Mouse (Mus musculus) kidney, postnatal 0 days (tissue): ENCODE results near the gene Fzd5. TPM values are rescaled to one million over a fixed set of nuclear protein-coding genes. Genes with fewer than 3 reads are reported as not detected.
A peak's percentile ranks its signal among the peaks of the same experiment; 100 is the strongest.

Source experiments
- ATAC-seq: fragments of 200-750 bp; cut with Nextera tagmentation; replicated peaks from 2 replicates; pipeline ENCODE4 v1.8.0; 2017; ENCODE audit warnings: low read depth, moderate number of reproducible peaks, moderate TSS enrichment, moderate library complexity; ENCODE audit not compliant: low FRiP score
- DNase-seq: peaks from one replicate; pipeline ENCODE4 v3.0.0-alpha.2; 2016; ENCODE audit warnings: low spot score
- H3K27ac ChIP-seq: fragments of 300-500 bp; sonication (generic); 2 replicates; pipeline ENCODE4 v1.5.1; 2014; ENCODE audit warnings: mild to moderate bottlenecking
- H3K27me3 ChIP-seq: fragments of 300-500 bp; sonication (generic); 2 replicates; pipeline ENCODE4 v1.6.1; 2014; ENCODE audit warnings: low read length, mixed read lengths; ENCODE audit not compliant: insufficient read depth
- H3K36me3 ChIP-seq: fragments of 300-500 bp; sonication (generic); 2 replicates; pipeline ENCODE4 v1.6.1; 2014; ENCODE audit warnings: low read length, mixed read lengths; ENCODE audit not compliant: insufficient read depth
- H3K4me1 ChIP-seq: fragments of 300-500 bp; sonication (generic); replicated peaks from 2 replicates; pipeline ENCODE4 v1.6.1; 2014; ENCODE audit warnings: antibody characterized with exemption, low read length, mixed read lengths; ENCODE audit not compliant: insufficient read depth
- H3K4me2 ChIP-seq: fragments of 300-500 bp; sonication (generic); 2 replicates; pipeline ENCODE4 v1.6.1; 2014; ENCODE audit warnings: mild to moderate bottlenecking, low read length, moderate library complexity, mixed read lengths
- H3K4me3 ChIP-seq: fragments of 300-500 bp; sonication (generic); replicated peaks from 2 replicates; pipeline ENCODE4 v1.5.1; 2014; ENCODE audit warnings: low read depth, low read length
- H3K9ac ChIP-seq: fragments of 300-500 bp; sonication (generic); 2 replicates; pipeline ENCODE4 v1.6.1; 2014; ENCODE audit warnings: low read depth, low read length
- H3K9me3 ChIP-seq: fragments of 300-500 bp; sonication (generic); replicated peaks from 2 replicates; pipeline ENCODE4 v1.6.1; 2016; ENCODE audit warnings: low read length, inconsistent platforms, mixed read lengths
- CTCF ChIP-seq: IDR thresholded peaks from 2 replicates; pipeline ENCODE4 v1.5.1; 2016; ENCODE audit warnings: antibody characterized with exemption, low read depth, mild to moderate bottlenecking, moderate library complexity
- WGBS: fragments of 180-500 bp; shearing (Covaris S2); extraction: QIAGEN DNeasy Blood & Tissue Kit; methylation state at CpG from one replicate; pipeline ENCODE4 v1.1.7; 2014; 5-methylcytosine and 5-hydroxymethylcytosine counted together
- polyA plus RNA-seq: library from polyadenylated mRNA; unstranded; fragments of >200 nt; fragmentation: Nextera tagmentation; extraction: Ambion mirVana; gene quantifications from 2 replicates; pipeline ENCODE4 v1.2.1, GENCODE M21; 2015

The Fzd5 gene
- polyA plus RNA-seq, 1 experiment from 2014 or later, result 2.5 TPM

DNA sequence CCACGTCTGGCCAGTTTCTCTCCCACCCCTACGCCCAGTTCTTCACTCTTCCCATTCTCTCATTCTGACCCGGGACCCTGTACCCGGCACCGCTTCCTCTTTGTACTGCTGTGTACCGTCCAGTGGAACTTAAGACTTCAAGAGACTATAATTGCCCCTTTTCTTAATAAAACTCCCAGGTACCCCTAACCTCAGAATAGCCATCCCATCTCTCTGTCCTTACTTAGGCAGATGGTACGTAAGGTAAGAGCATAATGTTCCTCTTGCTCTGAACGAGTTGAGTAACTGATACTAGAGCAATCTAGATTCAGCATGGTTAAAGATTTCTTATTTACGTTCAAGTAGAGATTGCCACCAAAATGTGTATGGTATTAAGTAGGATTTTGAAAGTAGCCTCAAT is 46.0 kb downstream of the Fzd5 start:
- Histone ChIP-seq H3K36me3 (no peaks in the 10 kb centered on the region), H3K9ac (peak overlapping the region; percentile 91), H3K4me2 (peak overlapping the region; percentile 93), H3K4me1 (peaks cover 8% of the 10 kb centered on the region; the same call in 1 of the 2 replicates), H3K4me3 (peak overlapping the region; percentile 79), H3K27ac (peak overlapping the region; percentile 84), H3K9me3 (no peaks in the 10 kb centered on the region), H3K27me3 (no peaks in the 10 kb centered on the region)
- peak; percentile 45 for DNase-seq
- ATAC-seq, result no peak
- TF ChIP-seq CTCF, result no peak
- 3% methylated on average over 9 of the region's 9 CpGs for WGBS

DNA sequence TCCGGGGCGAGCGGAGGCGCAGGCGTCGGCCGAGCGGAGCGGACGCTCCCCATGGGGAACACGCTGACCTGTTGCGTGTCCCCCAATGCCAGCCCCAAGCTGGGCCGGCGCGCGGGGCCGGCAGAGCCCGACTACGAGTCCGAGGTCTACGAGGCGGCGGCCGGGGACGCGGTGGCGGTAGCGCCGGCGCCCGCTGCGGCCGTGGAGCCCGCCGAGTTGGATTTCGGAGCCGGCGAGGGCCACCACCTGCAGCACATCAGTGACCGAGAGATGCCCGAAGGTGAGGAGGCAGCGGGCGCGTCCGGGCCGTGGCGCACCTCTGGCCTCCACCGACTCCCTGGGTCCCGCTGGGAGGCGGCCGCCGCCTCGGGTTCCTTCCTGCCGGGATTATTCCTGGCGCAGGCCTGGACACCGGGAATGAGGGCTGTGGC is 46.4 kb downstream of the Fzd5 start:
- DNase-seq, result peak; percentile 10
- H3K27me3 ChIP-seq, result no peaks in the 10 kb centered on the region
- no peaks in the 10 kb centered on the region for H3K36me3 ChIP-seq
- H3K9ac ChIP-seq, result peak overlapping the region; percentile 91
- H3K4me1 ChIP-seq, result peaks cover 8% of the 10 kb centered on the region; the same call in 1 of the 2 replicates
- no peaks in the 10 kb centered on the region for H3K9me3 ChIP-seq
- peak overlapping the region; percentile 79 for H3K4me3 ChIP-seq
- peak overlapping the region; percentile 84 for H3K27ac ChIP-seq
- peak overlapping the region; percentile 93 for H3K4me2 ChIP-seq
- no peak for TF ChIP-seq CTCF
- WGBS, result under 1% methylated on average over 51 of the region's 55 CpGs
- no peak; the same call in 1 of the 2 replicates for ATAC-seq

DNA sequence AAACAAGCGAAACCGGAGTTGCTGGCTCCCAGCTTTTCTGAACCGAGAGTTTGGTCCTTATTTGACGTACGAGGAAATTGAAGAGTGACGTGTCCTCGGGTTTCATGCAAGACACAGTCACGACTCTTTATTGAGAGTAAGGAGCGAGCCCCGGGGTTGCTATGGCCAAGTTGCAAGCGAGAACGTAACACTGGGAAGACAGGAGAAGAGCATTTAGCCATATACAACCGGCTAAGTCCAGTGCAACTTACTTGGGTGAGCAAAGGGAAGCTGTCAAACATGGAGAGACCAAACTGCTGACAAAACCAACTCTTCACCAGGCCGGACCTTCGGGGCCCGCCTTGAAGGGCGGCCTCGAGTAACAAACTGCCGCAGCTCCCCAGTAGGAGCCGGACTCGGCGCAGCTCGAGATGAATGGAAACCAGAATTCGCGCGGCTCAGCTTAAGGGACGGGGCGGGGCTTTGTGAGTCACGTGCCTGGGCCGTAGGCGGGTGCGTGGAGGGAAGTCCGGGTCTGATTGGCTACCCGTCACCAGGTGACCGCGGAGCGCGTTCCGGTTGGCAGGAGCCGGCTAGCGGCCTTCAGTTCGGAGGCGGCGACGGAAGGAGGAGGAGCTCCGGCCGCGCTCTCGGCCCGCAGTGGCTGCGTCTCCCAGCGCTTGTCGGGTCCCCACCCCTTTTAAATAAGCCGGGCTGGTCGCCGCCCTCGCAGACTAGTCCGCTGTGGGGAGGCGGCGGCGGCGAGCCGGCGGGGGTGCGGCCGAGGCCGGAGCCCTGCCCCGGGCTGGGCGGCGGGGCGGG is 47.1 kb downstream of the Fzd5 start, which contains the start of gene Ccnyl1:
TSS of gene Ccnyl1 (plus strand) at position 243 of the 801 bp plus-strand sequence.
- DNase-seq, result peak; percentile 99
- H3K4me2 ChIP-seq, result peak within 1 kb of the TSS; percentile 93
- peak within 1 kb of the TSS; percentile 79 for H3K4me3 ChIP-seq
- TF ChIP-seq CTCF, result no peak
- H3K27ac ChIP-seq, result peak within 1 kb of the TSS; percentile 84
- peak; percentile 99 for ATAC-seq
- peaks cover 8% of the 10 kb centered on the region; the same call in 1 of the 2 replicates for H3K4me1 ChIP-seq
- under 1% methylated on average over 61 of the region's 71 CpGs for WGBS
- no peaks in the 10 kb centered on the region for H3K27me3 ChIP-seq
- peak within 1 kb of the TSS; percentile 91 for H3K9ac ChIP-seq
- no peaks in the 10 kb centered on the region for H3K36me3 ChIP-seq
- no peaks in the 10 kb centered on the region for H3K9me3 ChIP-seq

DNA sequence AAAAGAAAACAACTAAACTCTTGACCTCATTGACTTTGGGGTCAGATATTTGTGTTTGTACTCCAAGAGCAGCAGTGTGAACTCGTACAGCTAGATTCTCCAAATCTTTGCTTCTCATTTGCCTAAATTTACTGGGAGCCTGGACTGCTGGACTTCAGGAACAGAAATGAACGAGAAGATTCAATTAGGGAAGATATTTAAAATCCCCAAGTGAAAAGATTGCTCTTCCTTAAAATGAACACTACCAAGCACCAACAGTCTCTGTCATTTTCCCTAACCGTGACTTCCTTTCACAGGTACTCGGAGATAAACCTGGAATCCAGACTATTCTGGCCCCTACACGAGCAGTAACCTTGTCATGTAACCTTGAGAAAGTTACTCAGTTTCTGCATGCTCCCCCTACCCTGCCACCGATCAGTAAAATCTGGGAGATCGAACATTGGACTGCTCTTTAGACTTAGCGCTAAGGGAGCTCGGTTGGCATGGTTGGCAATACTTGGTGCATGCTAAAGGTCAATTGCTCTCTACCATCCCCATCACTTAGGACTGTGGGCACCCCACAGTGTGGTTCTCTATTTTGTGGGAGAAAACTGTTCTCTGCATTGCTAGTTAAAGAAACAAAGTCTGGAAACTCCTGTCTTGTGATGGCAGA is 47.9 kb downstream of the Fzd5 start:
- no peak overlapping the region for H3K27ac ChIP-seq
- ATAC-seq (no peak), DNase-seq (no peak)
- no peaks in the 10 kb centered on the region for H3K36me3 ChIP-seq
- peak overlapping the region; percentile 79 for H3K4me3 ChIP-seq
- no peaks in the 10 kb centered on the region for H3K27me3 ChIP-seq
- no peaks in the 10 kb centered on the region for H3K9me3 ChIP-seq
- 21% methylated on average over 9 of the region's 9 CpGs for WGBS
- peak overlapping the region; percentile 50 for H3K9ac ChIP-seq
- peak overlapping the region; percentile 86 for H3K4me2 ChIP-seq
- TF ChIP-seq CTCF, result no peak
- peaks cover 8% of the 10 kb centered on the region; the same call in 1 of the 2 replicates for H3K4me1 ChIP-seq

DNA sequence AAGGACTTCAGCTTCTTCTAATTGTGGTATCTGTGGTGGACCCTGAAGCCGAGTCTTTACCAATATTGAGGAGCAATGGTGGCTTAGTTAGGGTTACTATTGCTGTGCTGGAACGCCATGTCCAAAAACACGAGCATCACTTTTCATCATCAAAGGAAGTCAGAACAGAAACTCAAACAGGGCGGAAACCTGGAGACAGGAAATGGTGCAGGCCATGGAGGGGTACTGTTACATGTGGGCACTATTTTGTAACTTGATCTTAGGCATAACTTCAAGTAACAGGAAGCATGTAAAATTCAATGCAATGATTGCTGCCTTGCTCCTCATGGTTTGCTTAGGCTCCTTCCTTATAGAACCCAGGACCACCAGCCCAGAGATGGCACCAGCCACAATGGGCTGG is 49.5 kb downstream of the Fzd5 start:
- Histone ChIP-seq H3K4me1 (peaks cover 8% of the 10 kb centered on the region; the same call in 1 of the 2 replicates), H3K27me3 (no peaks in the 10 kb centered on the region), H3K4me3 (no peak overlapping the region), H3K36me3 (no peaks in the 10 kb centered on the region), H3K27ac (no peak overlapping the region), H3K4me2 (no peak overlapping the region), H3K9me3 (no peaks in the 10 kb centered on the region), H3K9ac (no peak overlapping the region)
- WGBS, result 53% methylated on average over 4 of the region's 4 CpGs
- TF ChIP-seq CTCF, result no peak
- DNase-seq, result no peak
- ATAC-seq, result no peak

DNA sequence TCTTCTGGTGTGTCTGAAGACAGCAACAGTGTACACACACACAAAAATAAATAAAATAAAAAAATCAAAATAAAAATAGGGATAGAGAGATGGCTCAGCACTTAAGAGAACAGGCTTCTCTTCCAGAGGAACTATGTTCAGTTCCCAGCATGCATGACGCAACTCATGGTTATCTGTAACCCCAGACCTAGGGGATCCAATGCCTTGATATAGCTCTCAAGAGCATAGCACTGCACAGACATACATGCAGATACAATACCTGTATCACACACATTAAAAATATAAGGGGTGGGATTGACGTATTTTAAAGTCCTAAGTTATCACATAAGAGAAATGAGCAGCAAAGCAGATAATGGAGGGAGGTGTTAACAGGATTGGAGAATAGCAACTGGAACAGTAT is 53.1 kb downstream of the Fzd5 start:
- H3K9me3 ChIP-seq, result no peaks in the 10 kb centered on the region
- no peak overlapping the region for H3K4me3 ChIP-seq
- DNase-seq (no peak), ATAC-seq (no peak)
- no peaks in the 10 kb centered on the region for H3K27me3 ChIP-seq
- 91% methylated on average over 2 of the region's 2 CpGs for WGBS
- no peak overlapping the region for H3K4me2 ChIP-seq
- no peak overlapping the region for H3K9ac ChIP-seq
- no peak overlapping the region for H3K27ac ChIP-seq
- no peak for TF ChIP-seq CTCF
- no peaks in the 10 kb centered on the region for H3K36me3 ChIP-seq
- H3K4me1 ChIP-seq, result 0 out of 2 replicates have a peak, but pooled peaks cover under 1% of the 10 kb centered on the region
